Mouse (Mus musculus) liver, adult 2 months (tissue): ENCODE measurements at regions not wholly inside any gene's neighbourhood (a gene's known extent, or its start where the extent isn't known, plus 50 kb on each side); places are given as distances from the start of the nearest gene placed in this dataset.

Experiments used
- CTCF ChIP-seq: fragments of 200-500 bp; IDR thresholded peaks from 2 replicates; pipeline ENCODE4 v1.5.1; 2011; ENCODE audit warnings: low read depth, low read length, control low read depth
- POLR2A ChIP-seq: fragments of 200-500 bp; IDR thresholded peaks from 2 replicates; pipeline ENCODE4 v1.6.1; 2011; ENCODE audit warnings: low read length, control low read depth; ENCODE audit not compliant: insufficient read depth; ENCODE audit errors: extremely low read depth

DNA sequence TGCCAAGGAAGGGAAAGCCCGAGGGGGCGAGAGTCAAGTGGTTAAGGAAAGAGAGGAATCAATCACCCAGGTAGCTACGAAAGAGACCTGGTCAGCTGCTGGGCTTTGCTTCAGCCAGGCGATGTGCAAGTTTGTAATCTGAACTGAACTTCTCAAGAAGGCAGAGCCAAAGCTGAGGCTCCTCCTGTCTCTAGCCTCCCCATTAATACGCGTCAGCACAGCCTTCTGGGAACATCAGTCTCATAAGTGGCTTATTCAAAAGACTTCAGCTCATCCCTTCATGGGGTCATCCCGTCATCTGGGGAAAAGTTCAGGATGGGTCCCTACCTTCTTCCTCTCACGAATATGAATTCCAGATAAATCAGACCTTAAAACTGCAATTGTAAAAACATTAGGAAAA, 112.2 kb upstream of the Mgme1 start:
- no peak for TF ChIP-seq POLR2A
- TF ChIP-seq CTCF = no peak
